Mouse (Mus musculus) activated CD4-positive, CD25-positive, alpha-beta regulatory T cell, adult 9 weeks (primary cell): ENCODE measurements around the gene Havcr1. TPM values are rescaled to one million over a fixed set of nuclear protein-coding genes. Genes with fewer than 3 reads are reported as not detected.

ENCODE experiments used
- polyA plus RNA-seq: library from polyadenylated mRNA; unstranded; fragments of 100-300 nt; shearing (Covaris generic); gene quantifications from one replicate; pipeline ENCODE4 v1.2.1, GENCODE M21; 2017

Havcr1 gene
- not detected for polyA plus RNA-seq

GRCm38 (mm10) chr11:46735076-46735475, at the start of gene Havcr1:
Gene Havcr1, plus strand, starts transcription at chr11:46735080.

DNA sequence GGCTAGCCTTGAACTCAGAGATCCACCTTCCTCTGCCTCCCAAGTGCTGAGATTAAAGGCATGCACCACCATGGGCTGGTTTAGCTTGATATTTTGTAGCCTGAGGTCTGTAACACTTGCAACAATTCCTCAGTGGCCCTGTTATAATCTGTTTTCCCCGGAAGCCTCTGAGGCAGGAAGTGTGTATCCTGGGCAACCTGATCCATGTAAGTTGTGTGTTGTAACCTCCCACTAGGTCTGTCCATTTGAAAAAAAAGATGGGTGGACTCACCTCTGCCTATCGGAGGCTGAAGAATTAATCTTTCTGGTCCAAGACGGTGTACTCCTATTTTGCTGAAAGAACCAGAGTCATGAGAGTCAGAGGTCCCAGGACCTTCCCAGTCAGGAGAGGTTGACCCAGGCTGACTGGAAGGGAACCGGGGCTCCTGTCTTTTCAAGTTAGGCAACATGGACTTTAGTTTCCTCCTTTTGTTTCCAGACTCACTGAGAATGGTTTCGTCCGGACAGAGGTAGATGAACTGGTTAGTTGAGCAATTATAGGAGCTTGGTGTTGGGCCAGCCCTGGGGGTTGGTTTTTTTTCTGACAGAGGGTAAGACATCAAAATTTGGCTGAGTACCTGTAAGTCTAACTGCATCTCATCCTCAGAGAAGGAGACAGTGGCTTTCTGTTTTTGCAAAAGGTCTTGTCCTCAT, 28.1 kb upstream of the Havcr1 start, which contains the start of gene Timd2:
Timd2 (minus strand) TSS at position 398 of the 693 bp plus-strand sequence.

GRCm38 (mm10) chr11:46810511-46810910, 75.6 kb downstream of the Havcr1 start, which contains the start of gene Timd4:
Gene Timd4, plus strand, starts transcription at chr11:46810800.

Other genes with a start within 250 kb of the Havcr1 start
- gene Gm12169, start 210.9 kb upstream of the Havcr1 start, polyA plus RNA-seq, result 1.7 TPM
- gene BC053393, start 163.5 kb upstream of the Havcr1 start, polyA plus RNA-seq, result not detected
- gene Dppa1, start 105.8 kb upstream of the Havcr1 start, polyA plus RNA-seq, result not detected
- gene Timd2, start 28.0 kb upstream of the Havcr1 start, polyA plus RNA-seq, result not detected
- gene Timd4, start 75.7 kb downstream of the Havcr1 start, polyA plus RNA-seq, result 0.33 TPM